9 mouse cellular contexts compared by ENCODE assay signal in the genomic region with DNA sequence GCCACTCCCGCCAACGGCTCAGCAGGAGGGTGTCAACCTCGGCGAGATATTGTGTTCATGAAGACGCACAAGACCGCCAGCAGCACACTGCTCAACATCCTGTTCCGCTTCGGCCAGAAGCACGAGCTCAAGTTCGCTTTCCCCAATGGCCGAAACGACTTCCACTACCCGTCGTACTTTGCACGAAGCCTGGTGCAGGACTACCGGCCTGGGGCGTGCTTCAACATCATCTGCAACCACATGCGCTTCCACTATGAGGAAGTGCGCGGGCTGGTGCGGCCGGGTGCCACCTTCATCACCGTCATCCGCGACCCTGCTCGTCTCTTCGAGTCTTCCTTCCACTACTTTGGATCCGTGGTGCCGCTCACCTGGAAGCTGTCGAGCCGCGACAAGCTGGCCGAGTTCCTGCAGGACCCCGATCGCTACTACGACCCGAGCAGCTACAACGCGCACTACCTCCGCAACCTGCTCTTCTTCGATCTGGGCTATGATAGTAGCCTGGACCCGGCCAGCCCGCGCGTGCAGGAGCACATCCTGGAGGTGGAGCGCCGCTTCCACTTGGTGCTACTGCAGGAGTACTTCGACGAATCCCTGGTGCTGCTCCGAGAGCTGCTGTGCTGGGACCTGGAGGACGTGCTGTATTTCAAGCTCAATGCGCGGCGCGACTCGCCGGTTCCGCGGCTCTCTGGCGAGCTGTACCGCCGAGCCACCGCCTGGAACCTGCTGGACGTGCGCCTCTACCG. TPM values are rescaled to one million over a fixed set of nuclear protein-coding genes. Genes with fewer than 3 reads are reported as not detected.
DNase-seq lines count a peak whose midpoint lies in the region; ATAC-seq and TF ChIP-seq lines count a peak whose summit lies in the region.
"Had no signal": no experiment of that assay in that cellular context is flagged by ENCODE, and none has a peak within 500 bp of the region (broad histone marks: within the 10 kb centered on the region; RNA-seq: fewer than 3 reads in every experiment).

No protein-coding gene starts in this region.

- no peak overlapping the region; the same call in 1 of the 2 replicates for H3K9ac ChIP-seq in heart, embryonic 14.5 days (ENCODE audit: low read length)
- no peak overlapping the region; the same call in 1 of the 2 replicates for H3K9ac ChIP-seq in liver, embryonic 13.5 days
- H3K9ac ChIP-seq in stomach, embryonic 14.5 days (replicated peaks; ENCODE audit: low read depth, low read length), result no peak overlapping the region

- peak overlapping the region; percentile 32 to 41 for H3K4me3 ChIP-seq in heart, embryonic 14.5 days (ENCODE audit: control insufficient read depth in 1 of 2, insufficient read depth in 1 of 2, low read depth in 1 of 2, low read length in 2 of 2)
- H3K4me3 ChIP-seq in bone marrow, adult 2 months (replicated peaks; ENCODE audit: control insufficient read depth, low read depth, low read length), result peak overlapping the region; percentile 53
- H3K4me3 ChIP-seq in liver, embryonic 13.5 days (replicated peaks), result peak overlapping the region; percentile 35
- peak overlapping the region; percentile 18 for H3K4me3 ChIP-seq in stomach, embryonic 14.5 days (ENCODE audit: low read depth, low read length)

- intact Hi-C loops in heart, postnatal 25 days (cut with DNase I), result no loop called here

- H3K4me1 ChIP-seq in heart, embryonic 14.5 days (ENCODE audit: control insufficient read depth in 2 of 2, insufficient read depth in 2 of 2, low read length in 2 of 2), result peaks cover 7% of the 10 kb centered on the region in 2 experiments; a peak in 3 of 4 replicates
- H3K4me1 ChIP-seq in bone marrow, adult 2 months (ENCODE audit: control insufficient read depth, insufficient read depth, low read length), result no peaks in the 10 kb centered on the region; the same call in none of the 2 replicates
- H3K4me1 ChIP-seq in liver, embryonic 13.5 days (replicated peaks), result peaks cover 10% of the 10 kb centered on the region; the same call in 1 of the 2 replicates
- H3K4me1 ChIP-seq in stomach, embryonic 14.5 days (ENCODE audit: control insufficient read depth, insufficient read depth, low read length), result no peaks in the 10 kb centered on the region

- peaks cover 45% of the 10 kb centered on the region for H3K27me3 ChIP-seq in heart, embryonic 14.5 days (ENCODE audit: control insufficient read depth, insufficient read depth, low read length)
- H3K27me3 ChIP-seq in liver, embryonic 13.5 days, result peaks cover 51% of the 10 kb centered on the region
- H3K27me3 ChIP-seq in stomach, embryonic 14.5 days (ENCODE audit: control insufficient read depth, insufficient read depth, low read length), result peaks cover 23% of the 10 kb centered on the region

- no peak for DNase-seq in heart, postnatal 25 days (ENCODE audit: low spot score)
- DNase-seq in heart, postnatal 4 days, result peak; percentile 15
- DNase-seq in liver, embryonic 13.5 days, result no peak
- no peak for DNase-seq in testis, postnatal 14 days (ENCODE audit: low spot score)
- DNase-seq in gastrocnemius, postnatal 4 days (ENCODE audit: low spot score in 2 of 2), result no peak

- WGBS in heart, embryonic 14.5 days, result 4% methylated on average over 66 of the region's 66 CpGs
- 8% methylated on average over 66 of the region's 66 CpGs for WGBS in bone marrow, adult 2 months
- WGBS in liver, embryonic 13.5 days (ENCODE audit: insufficient replicate concordance), result 5% methylated on average over 66 of the region's 66 CpGs
- 7% methylated on average over 66 of the region's 66 CpGs for WGBS in stomach, embryonic 14.5 days

- TF ChIP-seq POLR2A in bone marrow, adult 2 months (IDR thresholded peaks at IDR 0.05; ENCODE audit: borderline replicate concordance, control insufficient read depth, low read depth, low read length), result peak; percentile 43; the same call in 1 of the 2 replicates

- TF ChIP-seq CTCF in bone marrow, adult 2 months (IDR thresholded peaks at IDR 0.05; ENCODE audit: control insufficient read depth, insufficient read depth, low read length), result no peak

- H3K27ac ChIP-seq in heart, embryonic 14.5 days (replicated peaks in 1 of 2; ENCODE audit: control insufficient read depth in 1 of 2, insufficient read depth in 1 of 2, low read depth in 2 of 2, low read length in 2 of 2), result no peak overlapping the region
- H3K27ac ChIP-seq in bone marrow, adult 2 months (ENCODE audit: control insufficient read depth, insufficient read depth, low read depth, low read length, poor library complexity), result peak overlapping the region; percentile 28
- H3K27ac ChIP-seq in liver, embryonic 13.5 days, result no peak overlapping the region
- no peak overlapping the region for H3K27ac ChIP-seq in stomach, embryonic 14.5 days (ENCODE audit: low read length)
- H3K27ac ChIP-seq: macrophage had no signal

- 0 out of 2 replicates have a peak, but pooled peaks cover 3% of the 10 kb centered on the region for H3K9me3 ChIP-seq in heart, embryonic 14.5 days (ENCODE audit: control insufficient read depth, low read length)
- H3K9me3 ChIP-seq in liver, embryonic 13.5 days (replicated peaks), result no peaks in the 10 kb centered on the region
- H3K9me3 ChIP-seq in stomach, embryonic 14.5 days (ENCODE audit: control insufficient read depth, low read depth, low read length), result no peaks in the 10 kb centered on the region

- no peaks in the 10 kb centered on the region for H3K36me3 ChIP-seq in heart, embryonic 14.5 days (ENCODE audit: control insufficient read depth, insufficient read depth, low read length)
- no peaks in the 10 kb centered on the region for H3K36me3 ChIP-seq in liver, embryonic 13.5 days
- H3K36me3 ChIP-seq in stomach, embryonic 14.5 days (ENCODE audit: control insufficient read depth, insufficient read depth, low read length), result no peaks in the 10 kb centered on the region

- peak overlapping the region; percentile 70 for H3K4me2 ChIP-seq in heart, embryonic 14.5 days (ENCODE audit: low read length)
- peak overlapping the region; percentile 51 for H3K4me2 ChIP-seq in liver, embryonic 13.5 days
- H3K4me2 ChIP-seq in stomach, embryonic 14.5 days (replicated peaks; ENCODE audit: low read depth, low read length), result peak overlapping the region; percentile 37

- ATAC-seq in heart, embryonic 14.5 days (ENCODE audit: insufficient number of reproducible peaks, insufficient read depth, low FRiP score, low read depth), result 0 out of 2 replicates have a peak, but pooled peaks have one; percentile 43
- no peak for ATAC-seq in liver, embryonic 13.5 days (ENCODE audit: low read depth)
- ATAC-seq in stomach, embryonic 14.5 days (ENCODE audit: insufficient number of reproducible peaks, insufficient read depth, low FRiP score, low read depth), result no peak

RNA-seq across cellular contexts. Expression of a gene that starts 14.7 kb away (rescaled TPM):
- polyA plus RNA-seq in heart, embryonic 14.5 days (2014; fragmentation: Nextera tagmentation; extraction: Ambion mirVana), result 0.20 TPM in 1 of 2 replicates, not detected in the other
- under 1 TPM; 0.17 to 0.31 TPM for total RNA-seq in heart, postnatal 25 days (2021)
- 0.56 TPM in 1 of 2 replicates, not detected in the other for polyA plus RNA-seq in bone marrow, adult 2 months (2011; ENCODE audit: insufficient read depth, insufficient read length, low replicate concordance, missing spikeins)
- under 1 TPM; 0.14 to 0.23 TPM for total RNA-seq in heart, postnatal 4 days (2021)
- polyA plus RNA-seq in liver, embryonic 13.5 days (2015; fragmentation: Nextera tagmentation; extraction: Ambion mirVana), result 0.76 and 0.78 TPM in 2 replicates
- 13.1 and 15.3 TPM in 2 replicates for polyA plus RNA-seq in stomach, embryonic 14.5 days (2014; fragmentation: Nextera tagmentation; extraction: Ambion mirVana)
- 1 to 10 TPM; 4.9 to 5.0 TPM for total RNA-seq in gastrocnemius, postnatal 4 days (2021)
- polyA plus RNA-seq: macrophage had no signal

RNA-seq across cellular contexts. Expression of a gene that starts 21.6 kb away (rescaled TPM):
- polyA plus RNA-seq in heart, embryonic 14.5 days (2014; fragmentation: Nextera tagmentation; extraction: Ambion mirVana), result not detected in 2 replicates
- not detected for total RNA-seq in heart, postnatal 25 days (2021)
- polyA plus RNA-seq in bone marrow, adult 2 months (2011; ENCODE audit: insufficient read depth, insufficient read length, low replicate concordance, missing spikeins), result not detected in 2 replicates
- not detected for total RNA-seq in heart, postnatal 4 days (2021)
- polyA plus RNA-seq in liver, embryonic 13.5 days (2015; fragmentation: Nextera tagmentation; extraction: Ambion mirVana), result 0.13 TPM in 1 of 2 replicates, not detected in the other
- polyA plus RNA-seq in stomach, embryonic 14.5 days (2014; fragmentation: Nextera tagmentation; extraction: Ambion mirVana), result 0.22 and 0.29 TPM in 2 replicates
- not detected for total RNA-seq in gastrocnemius, postnatal 4 days (2021)
- polyA plus RNA-seq: macrophage had no signal

RNA-seq across cellular contexts. Expression of a gene that starts 33.1 kb away (rescaled TPM):
- not detected in 2 replicates for polyA plus RNA-seq in heart, embryonic 14.5 days (2014; fragmentation: Nextera tagmentation; extraction: Ambion mirVana)
- total RNA-seq in heart, postnatal 25 days (2021), result under 1 TPM; 0.17 to 0.34 TPM
- 0.47 TPM in 1 of 2 replicates, not detected in the other for polyA plus RNA-seq in bone marrow, adult 2 months (2011; ENCODE audit: insufficient read depth, insufficient read length, low replicate concordance, missing spikeins)
- total RNA-seq in heart, postnatal 4 days (2021), result not detected
- 0.96 and 1.2 TPM in 2 replicates for polyA plus RNA-seq in liver, embryonic 13.5 days (2015; fragmentation: Nextera tagmentation; extraction: Ambion mirVana)
- 0.51 and 0.76 TPM in 2 replicates for polyA plus RNA-seq in stomach, embryonic 14.5 days (2014; fragmentation: Nextera tagmentation; extraction: Ambion mirVana)
- total RNA-seq in gastrocnemius, postnatal 4 days (2021), result under 1 TPM in 1 of 2 experiments, not detected in 1; 0.18 TPM
- polyA plus RNA-seq: macrophage had no signal

RNA-seq across cellular contexts. Expression of a gene that starts 34.4 kb away (rescaled TPM):
- polyA plus RNA-seq in heart, embryonic 14.5 days (2014; fragmentation: Nextera tagmentation; extraction: Ambion mirVana), result 37.7 and 41.3 TPM in 2 replicates
- total RNA-seq in heart, postnatal 25 days (2021), result 10 to 100 TPM; 28.1 to 29.8 TPM
- polyA plus RNA-seq in bone marrow, adult 2 months (2011; ENCODE audit: insufficient read depth, insufficient read length, low replicate concordance, missing spikeins), result 21.2 and 35.0 TPM in 2 replicates
- 10 to 100 TPM; 41.0 to 42.0 TPM for total RNA-seq in heart, postnatal 4 days (2021)
- 60.0 and 69.4 TPM in 2 replicates for polyA plus RNA-seq in liver, embryonic 13.5 days (2015; fragmentation: Nextera tagmentation; extraction: Ambion mirVana)
- polyA plus RNA-seq in stomach, embryonic 14.5 days (2014; fragmentation: Nextera tagmentation; extraction: Ambion mirVana), result 62.0 and 64.9 TPM in 2 replicates
- 10 to 100 TPM; 47.7 to 53.1 TPM for total RNA-seq in gastrocnemius, postnatal 4 days (2021)
